Mouse (Mus musculus): ENCODE data around the gene Rptn. TPM values are rescaled to one million over a fixed set of nuclear protein-coding genes. Genes with fewer than 3 reads are reported as not detected.
"Not testable (repeated sequence)": the region's sequence is repeated elsewhere in the genome, so short reads cannot be mapped to it uniquely, and the experiment has no call there.

The Rptn gene
- polyA plus RNA-seq, 1 experiment from 2014 or later = 6.0 TPM

- no peaks in the 10 kb centered on the region for H3K27me3 ChIP-seq (replicated peaks)
- 13% methylated on average over 2 of the region's 2 CpGs for WGBS
- H3K4me3 ChIP-seq (replicated peaks) = no peak overlapping the region
- H3K4me2 ChIP-seq = no peak overlapping the region
- no peaks in the 10 kb centered on the region for H3K9me3 ChIP-seq
- H3K27ac ChIP-seq = no peak overlapping the region
- no peaks in the 10 kb centered on the region for H3K36me3 ChIP-seq
- no peak for ATAC-seq (ENCODE audit: insufficient read depth, low FRiP score, low read depth)
- no peaks in the 10 kb centered on the region for H3K4me1 ChIP-seq
- no peak overlapping the region for H3K9ac ChIP-seq
Measured at GRCm38 (mm10) chr3:93411905-93412304, 18.4 kb downstream of the Rptn start.

DNA sequence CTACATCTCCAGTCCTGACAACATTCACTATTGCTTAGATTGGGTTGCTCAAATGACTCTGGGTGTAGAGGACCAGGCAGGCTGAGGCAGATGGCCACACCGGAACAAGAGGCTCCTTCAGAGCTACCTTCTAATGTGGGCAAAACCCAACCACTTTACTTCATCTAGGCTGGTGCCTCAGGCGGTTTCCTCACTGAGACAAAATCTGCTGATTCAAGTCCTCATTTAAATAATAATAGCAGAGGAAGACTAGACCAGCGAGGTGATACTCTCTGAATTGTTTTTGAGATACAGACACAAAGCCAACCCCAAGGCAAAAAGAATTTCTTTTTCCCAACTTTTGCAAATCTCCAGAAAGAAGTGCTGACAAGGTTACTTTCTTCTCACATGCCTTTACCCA, 38.2 kb downstream of the Rptn start:
- Histone ChIP-seq H3K9ac (no peak overlapping the region), H3K27ac (no peak overlapping the region)
- WGBS = 69% methylated on average over 3 of the region's 3 CpGs

DNA sequence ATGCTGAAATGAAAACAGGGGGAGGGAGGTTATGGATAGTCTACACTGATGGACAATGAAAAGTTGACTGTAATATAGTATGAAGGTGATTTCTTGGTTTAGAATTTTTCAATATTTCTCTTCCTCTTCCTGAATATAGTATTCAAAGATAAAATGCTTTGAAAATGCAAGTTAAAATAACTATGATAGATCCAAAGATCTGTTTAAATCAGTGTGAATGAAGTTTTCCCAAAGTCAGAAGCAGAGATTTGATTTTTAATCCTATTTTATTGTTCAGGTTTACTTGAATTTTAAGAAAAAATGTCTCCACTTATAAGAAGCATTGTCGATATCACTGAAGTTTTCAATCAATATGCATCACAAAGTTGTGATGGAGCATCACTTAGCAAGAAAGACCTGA, 48.5 kb downstream of the Rptn start, which contains the start of gene Tchh:
Gene Tchh, plus strand, starts transcription at position 301 of the 400 bp plus-strand sequence.
- Histone ChIP-seq H3K4me2 (peak within 1 kb of the TSS; percentile 97), H3K4me1 (peaks cover 19% of the 10 kb centered on the region), H3K27ac (no peak within 1 kb of the TSS), H3K27me3 (replicated peaks) (peaks cover 12% of the 10 kb centered on the region; the same call in 1 of the 2 replicates), H3K9ac (no peak within 1 kb of the TSS), H3K9me3 (no peaks in the 10 kb centered on the region), H3K4me3 (replicated peaks) (peak within 1 kb of the TSS; percentile 58; the same call in 1 of the 2 replicates), H3K36me3 (no peaks in the 10 kb centered on the region)
- ATAC-seq (ENCODE audit: insufficient read depth, low FRiP score, low read depth) = no peak
- 85% methylated on average over 1 of the region's 1 CpGs for WGBS

More for the DNA sequence above, 38.2 kb downstream of the Rptn start:
- no peaks in the 10 kb centered on the region for H3K9me3 ChIP-seq
- no peak overlapping the region for H3K4me3 ChIP-seq (replicated peaks)
- H3K4me1 ChIP-seq = no peaks in the 10 kb centered on the region
- no peak overlapping the region for H3K4me2 ChIP-seq
- no peaks in the 10 kb centered on the region for H3K36me3 ChIP-seq
- no peak for ATAC-seq (ENCODE audit: insufficient read depth, low FRiP score, low read depth)
- H3K27me3 ChIP-seq (replicated peaks) = no peaks in the 10 kb centered on the region

DNA sequence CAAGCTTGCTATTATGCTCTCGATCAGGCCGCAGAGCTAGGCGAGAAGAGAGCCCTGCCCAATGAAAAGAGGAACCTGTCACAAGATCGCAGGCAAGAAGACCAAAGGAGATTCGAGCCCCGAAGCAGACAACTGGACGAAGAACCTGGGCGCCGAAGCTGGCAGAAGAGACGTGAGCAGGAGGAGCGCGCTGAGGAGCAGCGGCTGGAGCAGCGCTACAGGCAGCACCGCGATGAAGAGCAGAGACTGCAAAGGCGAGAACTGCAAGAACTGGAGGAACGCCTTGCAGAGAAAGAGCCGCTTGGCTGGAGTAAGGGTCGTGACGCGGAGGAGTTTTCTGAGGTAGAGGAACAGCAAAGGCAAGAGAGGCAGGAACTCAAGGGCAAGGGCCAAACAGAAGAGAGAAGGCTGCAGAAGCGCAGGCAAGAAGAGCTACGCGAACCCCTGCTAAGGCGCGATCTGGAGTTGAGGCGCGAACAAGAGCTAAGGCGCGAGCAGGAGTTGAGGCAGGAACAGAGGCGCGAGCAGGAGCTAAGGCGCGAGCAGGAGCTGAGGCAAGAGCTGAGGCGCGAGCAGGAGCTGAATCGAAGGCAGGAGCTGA, 50.1 kb downstream of the Rptn start:
- H3K9ac ChIP-seq = 0 out of 2 replicates have a peak overlapping the region, but pooled peaks have one; percentile 16
- under 1% methylated on average over 38 of the region's 38 CpGs for WGBS
- H3K27me3 ChIP-seq (replicated peaks) = peaks cover 12% of the 10 kb centered on the region; the same call in 1 of the 2 replicates
- H3K36me3 ChIP-seq = no peaks in the 10 kb centered on the region
- no peak overlapping the region for H3K27ac ChIP-seq
- peak overlapping the region; percentile 58 for H3K4me3 ChIP-seq (replicated peaks)
- H3K4me1 ChIP-seq = peaks cover 21% of the 10 kb centered on the region
- H3K4me2 ChIP-seq = peak overlapping the region; percentile 97
- H3K9me3 ChIP-seq = no peaks in the 10 kb centered on the region
- no peak for ATAC-seq (ENCODE audit: insufficient read depth, low FRiP score, low read depth)

- WGBS = under 1% methylated on average over 56 of the region's 56 CpGs
- ATAC-seq (ENCODE audit: insufficient read depth, low FRiP score, low read depth) = peak; percentile 76
- Histone ChIP-seq H3K9me3 (no peaks in the 10 kb centered on the region), H3K27ac (peak overlapping the region; percentile 52), H3K4me1 (peaks cover 21% of the 10 kb centered on the region), H3K4me2 (peak overlapping the region; percentile 97), H3K4me3 (replicated peaks) (peak overlapping the region; percentile 58), H3K36me3 (no peaks in the 10 kb centered on the region), H3K27me3 (replicated peaks) (peaks cover 12% of the 10 kb centered on the region; the same call in 1 of the 2 replicates), H3K9ac (peak overlapping the region; percentile 26; the same call in 1 of the 2 replicates)
Measured at GRCm38 (mm10) chr3:93444343-93445164, 51.1 kb downstream of the Rptn start.

- peaks cover 21% of the 10 kb centered on the region for H3K4me1 ChIP-seq
- peak overlapping the region; percentile 26; the same call in 1 of the 2 replicates for H3K9ac ChIP-seq
- no peaks in the 10 kb centered on the region for H3K9me3 ChIP-seq
- peaks cover 12% of the 10 kb centered on the region; the same call in 1 of the 2 replicates for H3K27me3 ChIP-seq (replicated peaks)
- H3K27ac ChIP-seq = peak overlapping the region; percentile 52
- ATAC-seq (ENCODE audit: insufficient read depth, low FRiP score, low read depth) = no peak
- WGBS = under 1% methylated on average over 36 of the region's 36 CpGs
- H3K36me3 ChIP-seq = no peaks in the 10 kb centered on the region
- H3K4me3 ChIP-seq (replicated peaks) = peak overlapping the region; percentile 58
- H3K4me2 ChIP-seq = peak overlapping the region; percentile 97
Measured at GRCm38 (mm10) chr3:93445165-93445705, 51.7 kb downstream of the Rptn start.

DNA sequence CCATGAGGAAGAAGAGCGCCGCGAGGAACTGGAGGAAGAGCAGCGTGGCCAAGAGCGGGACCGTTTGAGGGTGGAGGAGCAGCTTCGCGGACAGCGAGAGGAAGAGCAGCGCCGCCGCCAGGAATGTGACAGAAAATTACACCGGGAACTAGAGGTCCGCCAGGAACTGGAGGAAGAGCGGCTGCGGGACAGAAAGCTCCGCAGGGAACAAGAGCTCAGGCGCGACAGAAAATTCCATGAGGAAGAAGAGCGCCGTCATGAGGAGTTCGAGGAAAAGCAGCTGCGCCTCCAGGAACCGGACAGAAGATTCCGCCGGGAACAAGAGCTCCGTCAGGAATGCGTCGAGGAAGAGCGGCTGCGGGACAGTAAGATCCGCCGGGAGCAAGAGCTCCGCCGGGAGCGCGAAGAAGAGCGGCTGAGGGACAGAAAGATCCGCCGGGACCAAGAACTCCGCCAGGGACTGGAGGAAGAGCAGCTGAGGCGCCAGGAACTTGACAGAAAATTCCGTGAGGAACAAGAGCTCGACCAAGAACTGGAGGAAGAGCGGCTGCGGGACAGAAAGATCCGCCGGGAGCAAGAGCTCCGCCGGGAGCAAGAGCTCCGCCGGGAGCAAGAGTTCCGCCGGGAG, 52.7 kb downstream of the Rptn start:
- peak overlapping the region; percentile 58 for H3K4me3 ChIP-seq (replicated peaks)
- no peaks in the 10 kb centered on the region for H3K36me3 ChIP-seq
- H3K9me3 ChIP-seq = no peaks in the 10 kb centered on the region
- no peak overlapping the region for H3K27ac ChIP-seq
- ATAC-seq (ENCODE audit: insufficient read depth, low FRiP score, low read depth) = no peak
- peak overlapping the region; percentile 32 for H3K9ac ChIP-seq
- peaks cover 4% of the 10 kb centered on the region; the same call in 1 of the 2 replicates for H3K27me3 ChIP-seq (replicated peaks)
- peak overlapping the region; percentile 97 for H3K4me2 ChIP-seq
- peaks cover 21% of the 10 kb centered on the region for H3K4me1 ChIP-seq
- under 1% methylated on average over 54 of the region's 54 CpGs for WGBS

GRCm38 (mm10) chr3:93446756-93447137, 53.2 kb downstream of the Rptn start:
- H3K27ac ChIP-seq = peak overlapping the region; percentile 78; the same call in 1 of the 2 replicates
- not testable (repeated sequence) for H3K27me3 ChIP-seq (replicated peaks); H3K36me3 ChIP-seq; H3K9me3 ChIP-seq; ATAC-seq (ENCODE audit: insufficient read depth, low FRiP score, low read depth)
- H3K4me1 ChIP-seq = peaks cover 21% of the 10 kb centered on the region
- H3K9ac ChIP-seq = peak overlapping the region; percentile 32
- H3K4me3 ChIP-seq (replicated peaks) = peak overlapping the region; percentile 58
- 1% methylated on average over 32 of the region's 32 CpGs for WGBS
- peak overlapping the region; percentile 97 for H3K4me2 ChIP-seq

DNA sequence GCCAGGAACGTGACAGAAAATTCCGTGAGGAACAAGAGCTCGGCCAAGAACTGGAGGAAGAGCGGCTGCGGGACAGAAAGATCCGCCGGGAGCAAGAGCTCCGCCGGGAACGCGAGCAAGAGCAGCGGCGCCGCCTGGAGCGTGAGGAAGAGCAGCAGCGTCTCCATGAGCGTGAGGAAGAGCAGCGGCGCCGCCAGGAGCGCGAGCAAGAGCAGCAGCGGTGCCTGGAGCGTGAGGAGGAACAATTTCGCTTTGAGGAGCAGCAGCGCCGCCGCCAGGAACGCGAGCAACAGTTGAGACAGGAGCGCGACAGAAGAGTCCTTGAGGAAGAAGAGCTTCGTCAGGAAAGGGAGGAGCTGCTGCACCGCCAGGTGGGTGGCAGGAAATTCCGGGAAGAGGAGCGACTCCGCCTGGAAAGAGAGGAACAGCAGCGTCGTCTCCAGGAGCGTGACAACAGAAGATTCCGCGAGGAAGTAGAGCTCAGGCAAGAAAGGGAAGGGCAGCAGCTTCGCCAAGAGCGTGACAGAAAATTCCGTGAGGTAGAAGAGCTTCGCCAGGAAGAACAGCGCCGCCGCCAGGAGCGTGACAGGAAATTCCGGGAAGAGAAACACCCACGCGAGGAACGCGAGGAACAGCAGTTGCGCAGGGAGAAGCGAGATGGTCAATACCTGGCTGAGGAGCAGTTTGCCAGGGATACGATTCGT, 53.8 kb downstream of the Rptn start:
- Histone ChIP-seq H3K9me3 (no peaks in the 10 kb centered on the region), H3K4me1 (peaks cover 21% of the 10 kb centered on the region), H3K27me3 (replicated peaks) (peaks cover 4% of the 10 kb centered on the region; the same call in 1 of the 2 replicates), H3K4me2 (peak overlapping the region; percentile 97), H3K36me3 (no peaks in the 10 kb centered on the region), H3K9ac (peak overlapping the region; percentile 32; the same call in 1 of the 2 replicates), H3K4me3 (replicated peaks) (peak overlapping the region; percentile 58), H3K27ac (peak overlapping the region; percentile 78; the same call in 1 of the 2 replicates)
- WGBS = under 1% methylated on average over 59 of the region's 59 CpGs
- peak; percentile 61 for ATAC-seq (ENCODE audit: insufficient read depth, low FRiP score, low read depth)
